Mouse (Mus musculus) right cerebral cortex, adult 2 months (tissue): ENCODE measurements around the gene Srrm2.
"Not testable (repeated sequence)": the region's sequence is repeated elsewhere in the genome, so short reads cannot be mapped to it uniquely, and the experiment has no call there.

Experiments used
- DNase-seq, 2 experiments: peaks; one replicate each; pipeline ENCODE4 v3.0.0; 2021 to 2022; ENCODE audit warnings: low spot score in 2 of 2

The Srrm2 gene

GRCm38 (mm10) chr17:23770493-23770892 lies 19.8 kb upstream of the Srrm2 start:
- DNase-seq, result no peak

- peak; percentile 42 to 53 for DNase-seq
These were observed 19.4 kb upstream of the Srrm2 start for GRCm38 (mm10) chr17:23770896-23771283.

GRCm38 (mm10) chr17:23771284-23772218 lies 18.8 kb upstream of the Srrm2 start, which contains the start of gene Flywch1:
Gene Flywch1, minus strand, starts transcription at chr17:23771602.
- peak; percentile 99 to 100 for DNase-seq

- not testable (repeated sequence) for DNase-seq
These were observed 18.1 kb upstream of the Srrm2 start for GRCm38 (mm10) chr17:23772219-23772556.

- DNase-seq, result no peak
These were observed 16.7 kb upstream of the Srrm2 start for GRCm38 (mm10) chr17:23773676-23774075.

- DNase-seq, result peak; percentile 77 to 87
These were observed 16.2 kb upstream of the Srrm2 start for GRCm38 (mm10) chr17:23774090-23774489.

- no peak for DNase-seq
These were observed 14.1 kb upstream of the Srrm2 start for GRCm38 (mm10) chr17:23776216-23776615.

GRCm38 (mm10) chr17:23777141-23777540 lies 13.2 kb upstream of the Srrm2 start:
- no peak for DNase-seq

- DNase-seq, result no peak
These were observed 11.9 kb upstream of the Srrm2 start for GRCm38 (mm10) chr17:23778447-23778846.

- DNase-seq, result no peak
These were observed 7.0 kb upstream of the Srrm2 start for GRCm38 (mm10) chr17:23783352-23783751.

GRCm38 (mm10) chr17:23785561-23786471 lies 4.5 kb upstream of the Srrm2 start, which contains the start of gene Flywch2:
Gene Flywch2, minus strand, starts transcription at chr17:23786081.
- DNase-seq, result peak; percentile 83 to 89

- peak in 1 of 2 experiments; percentile 39 for DNase-seq
These were observed 3.8 kb upstream of the Srrm2 start for GRCm38 (mm10) chr17:23786510-23786931.

- DNase-seq, result no peak
These were observed 1.4 kb upstream of the Srrm2 start for GRCm38 (mm10) chr17:23788973-23789372.

- no peak for DNase-seq
These were observed 523 bp upstream of the Srrm2 start for GRCm38 (mm10) chr17:23789749-23790268.

GRCm38 (mm10) chr17:23791079-23791357 lies 686 bp downstream of the Srrm2 start:
- no peak for DNase-seq

GRCm38 (mm10) chr17:23795323-23795722 lies 5.0 kb downstream of the Srrm2 start:
- no peak for DNase-seq

- DNase-seq, result no peak
These were observed 7.0 kb downstream of the Srrm2 start for GRCm38 (mm10) chr17:23797316-23797715.

GRCm38 (mm10) chr17:23801627-23802026 lies 11.3 kb downstream of the Srrm2 start:
- DNase-seq, result no peak

GRCm38 (mm10) chr17:23802746-23803365 lies 12.5 kb downstream of the Srrm2 start:
- DNase-seq, result peak; percentile 97 to 98

GRCm38 (mm10) chr17:23803366-23804041 lies 13.2 kb downstream of the Srrm2 start:
- DNase-seq, result peak; percentile 56 to 60

- DNase-seq, result no peak
These were observed 14.2 kb downstream of the Srrm2 start for GRCm38 (mm10) chr17:23804426-23805085.
